Mouse (Mus musculus): Measurements from ENCODE around the gene Mdh1.
"Not testable (repeated sequence)": the region's sequence is repeated elsewhere in the genome, so short reads cannot be mapped to it uniquely, and the experiment has no call there.

Mdh1 gene

DNA sequence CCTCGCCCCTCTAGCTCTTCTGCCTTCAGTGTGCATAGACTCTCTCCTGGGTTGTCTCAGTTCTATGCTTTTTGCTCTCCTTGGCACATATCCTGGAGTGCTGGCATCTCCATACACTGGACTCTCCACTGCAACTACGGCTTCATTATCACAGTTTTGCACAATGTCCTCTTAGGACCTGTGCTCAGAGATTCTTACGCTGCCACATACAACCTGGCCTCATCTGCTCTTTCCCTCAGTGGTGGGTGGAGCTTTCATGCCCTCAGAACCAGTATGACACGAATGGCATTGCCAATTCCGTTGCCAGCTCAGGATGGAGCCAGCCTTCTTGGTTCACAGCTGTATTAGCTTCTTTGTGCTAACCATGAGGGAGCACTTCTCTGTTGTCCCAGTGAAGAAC lies 29.4 kb downstream of the Mdh1 start:
- DNase-seq = no peak

DNA sequence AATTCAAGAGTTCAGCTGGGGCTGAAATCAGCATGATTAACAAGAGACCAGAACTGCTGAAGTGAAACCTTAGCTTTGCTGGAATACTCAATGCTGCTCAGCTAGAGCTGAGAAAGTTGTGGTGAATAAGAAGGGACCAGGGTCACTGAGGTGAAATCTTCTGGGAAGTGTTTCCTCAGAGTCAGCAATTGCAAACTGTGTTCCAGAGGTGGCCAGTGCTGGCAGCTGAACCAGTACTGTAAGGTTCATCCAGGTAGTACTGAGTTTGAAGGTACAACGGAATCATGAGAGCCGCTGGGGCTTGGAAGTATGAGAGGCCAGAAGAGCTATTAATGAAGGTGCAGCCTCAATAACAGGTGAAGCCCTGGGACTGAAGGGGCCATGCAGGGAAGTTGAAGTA lies 31.5 kb downstream of the Mdh1 start:
- DNase-seq = no peak

DNA sequence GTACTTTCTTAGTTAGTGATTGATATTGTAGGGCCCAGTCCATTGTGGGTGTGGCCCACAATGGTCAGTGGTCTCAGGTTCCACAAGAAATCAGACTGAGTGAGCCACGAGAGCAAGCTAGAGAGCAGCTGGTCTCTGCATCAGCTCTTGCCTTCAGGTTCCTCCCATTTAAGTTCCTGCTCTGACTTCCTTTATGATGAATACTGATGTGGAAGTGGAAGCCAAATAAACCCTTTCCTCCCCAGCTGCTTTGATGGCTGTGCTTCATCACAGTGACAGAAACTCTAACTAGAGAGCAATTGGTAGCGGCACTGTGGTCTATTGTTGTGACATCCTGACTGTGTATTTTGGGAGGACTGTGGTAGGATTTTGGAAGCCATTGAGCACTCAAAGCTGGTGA lies 32.1 kb downstream of the Mdh1 start:
- no peak for DNase-seq

DNA sequence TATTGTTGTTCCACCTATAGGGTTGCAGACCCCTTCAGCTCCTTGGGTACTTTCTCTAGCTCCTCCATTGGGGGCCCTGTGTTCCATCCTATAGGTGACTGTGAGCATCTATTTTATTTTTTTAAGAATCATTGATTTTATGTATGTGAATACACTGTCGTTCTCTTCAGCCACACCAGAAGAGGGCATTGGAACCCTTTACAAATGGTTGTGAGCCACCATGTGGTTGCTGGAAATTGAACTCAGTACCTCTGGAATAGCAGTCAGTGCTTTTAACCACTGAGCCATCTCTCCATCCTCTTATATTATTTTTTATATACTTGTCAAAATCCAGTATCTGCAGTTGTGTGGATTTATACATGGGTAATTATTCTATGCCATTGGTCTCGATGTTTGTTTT lies 41.3 kb downstream of the Mdh1 start:
- not testable (repeated sequence) for DNase-seq

DNA sequence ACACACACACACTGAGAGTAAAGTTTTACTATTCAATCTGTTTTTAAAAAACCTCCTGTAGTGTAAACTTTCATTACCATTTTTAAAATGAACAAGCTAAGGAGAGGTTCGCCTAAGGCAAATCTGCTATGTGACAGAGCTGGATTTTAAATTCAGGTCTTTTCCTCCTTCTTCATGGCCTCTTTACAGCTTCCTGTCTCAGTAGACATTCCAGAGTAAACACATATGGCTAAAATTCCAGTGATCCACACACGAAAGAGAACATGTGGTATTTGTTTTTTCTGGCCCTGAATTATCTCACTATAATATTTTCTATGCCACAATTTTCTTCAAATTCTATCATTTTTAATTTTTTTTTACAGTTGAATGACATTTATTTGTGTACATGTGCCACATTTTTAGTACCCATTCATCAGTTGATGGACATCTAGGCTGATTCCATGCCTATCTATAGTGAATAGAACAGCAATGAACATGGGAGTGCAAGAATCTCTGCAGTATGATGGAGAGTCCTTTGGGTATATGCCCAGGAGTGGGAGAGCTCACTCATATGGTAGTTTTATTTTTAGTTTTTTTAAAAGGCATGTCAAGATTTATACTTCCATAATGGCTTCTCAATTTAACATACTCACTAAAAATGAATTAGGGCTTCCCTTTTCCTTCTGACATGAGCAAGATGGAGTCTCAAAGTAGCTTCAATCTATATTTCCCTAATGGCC lies 43.3 kb downstream of the Mdh1 start:
- DNase-seq = no peak

DNA sequence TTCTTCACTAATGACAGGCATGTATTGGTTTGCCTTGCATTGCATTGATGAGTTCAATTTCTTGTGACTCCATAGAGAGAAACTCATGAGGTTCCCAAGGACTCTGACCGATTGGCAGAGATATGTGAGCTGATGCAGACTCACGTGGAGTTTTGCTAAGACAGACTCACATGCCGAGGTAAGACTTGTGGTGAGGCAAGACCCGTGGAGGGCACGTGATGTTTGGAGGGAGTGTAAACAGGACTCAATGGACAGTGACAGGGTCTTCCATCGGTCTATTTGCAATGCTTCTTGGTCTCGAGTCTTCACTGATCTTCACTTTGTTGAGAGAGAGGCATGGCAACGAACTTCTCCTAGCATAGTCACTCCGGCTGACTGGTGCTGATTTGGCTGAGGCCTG lies 54.4 kb downstream of the Mdh1 start:
- no peak for DNase-seq

DNA sequence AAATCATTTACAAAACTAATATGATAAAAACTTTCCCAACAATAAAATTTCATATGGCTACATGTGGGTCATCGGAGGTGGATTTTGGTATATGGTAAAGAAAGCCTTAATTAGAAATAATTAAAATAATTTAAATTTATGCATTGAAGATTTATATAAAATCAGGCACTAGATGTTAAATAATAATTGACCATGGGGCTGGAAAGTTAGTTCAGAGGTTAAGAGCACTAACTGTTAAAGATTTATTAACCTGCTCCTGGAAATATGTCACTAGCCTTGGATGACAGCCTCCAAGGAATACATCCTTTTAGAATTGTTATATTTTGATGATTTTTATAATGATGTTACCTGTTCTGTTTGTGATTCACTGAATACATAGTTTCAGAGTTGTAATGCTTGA lies 55.8 kb downstream of the Mdh1 start:
- DNase-seq = not testable (repeated sequence)

DNA sequence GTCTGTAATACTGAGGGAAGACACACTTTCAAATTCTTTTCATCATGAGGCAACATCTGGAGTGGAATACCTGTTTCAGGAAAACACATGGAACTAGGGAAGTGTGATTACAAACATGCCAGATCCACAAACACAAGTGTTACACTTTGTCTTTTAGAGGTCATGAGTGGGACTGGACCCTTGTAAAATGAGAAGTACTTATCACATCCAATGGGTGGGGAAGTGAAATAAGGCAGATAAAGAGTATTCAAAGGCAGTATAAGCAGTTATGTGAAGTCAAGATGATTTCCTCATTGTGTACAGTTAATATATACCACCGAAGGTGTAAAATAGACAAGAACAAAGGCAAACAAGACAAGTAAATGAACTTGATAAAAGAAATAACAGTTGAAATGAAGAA lies 61.6 kb downstream of the Mdh1 start:
- not testable (repeated sequence) for DNase-seq

DNA sequence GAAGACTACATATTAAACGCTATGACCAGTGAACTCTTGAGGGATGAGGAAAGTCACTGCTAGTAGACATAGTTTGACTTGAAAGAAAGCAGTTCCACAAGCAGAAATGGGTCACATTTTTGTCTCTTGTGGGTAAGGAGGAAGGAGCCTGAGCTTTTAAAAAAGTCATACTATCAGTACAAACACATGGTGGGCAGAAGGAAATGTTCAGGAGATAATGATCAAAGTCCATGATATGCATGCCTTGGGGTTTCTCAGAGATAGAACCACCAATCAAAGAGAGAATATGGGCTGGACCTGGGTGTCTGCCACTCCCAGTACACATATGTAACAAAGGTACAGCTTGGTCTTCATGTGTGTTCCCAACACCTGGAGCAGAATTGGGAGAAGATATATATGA lies 63.5 kb downstream of the Mdh1 start:
- not testable (repeated sequence) for DNase-seq

DNA sequence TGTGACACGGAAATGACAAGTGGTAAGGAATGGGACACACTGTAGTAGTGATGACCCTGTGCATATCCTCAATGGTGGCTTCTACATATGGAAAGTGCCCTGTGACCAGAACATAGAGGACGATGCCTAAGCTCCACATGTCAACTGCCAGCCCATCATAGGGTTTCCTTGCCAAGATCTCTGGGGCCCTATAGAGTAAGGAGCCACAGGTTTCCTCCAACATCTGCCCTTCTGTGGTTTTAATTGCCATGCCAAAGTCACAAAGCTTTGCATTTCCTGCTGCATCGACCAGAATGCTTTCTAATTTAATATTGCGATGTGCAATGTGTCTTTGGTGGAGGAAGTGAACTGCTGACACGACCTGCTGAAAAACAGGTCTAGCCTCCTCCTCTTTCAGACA lies 65.1 kb downstream of the Mdh1 start:
- not testable (repeated sequence) for DNase-seq

All from cerebellum, adult 11 months (tissue).